Mouse (Mus musculus) hindbrain, embryonic 16.5 days (tissue): ENCODE results near the gene Kmt2d. TPM values are rescaled to one million over a fixed set of nuclear protein-coding genes. Genes with fewer than 3 reads are reported as not detected.

Experiments used
- ATAC-seq: fragments of 200-750 bp; cut with Nextera tagmentation; 2 replicates; pipeline ENCODE4 v1.8.0; 2017; ENCODE audit warnings: moderate TSS enrichment, moderate library complexity
- H3K27ac ChIP-seq: fragments of 300-500 bp; sonication (generic); 2 replicates; pipeline ENCODE4 v1.5.1; 2014; ENCODE audit warnings: low read depth, mild to moderate bottlenecking, control low read depth, low read length, moderate library complexity
- H3K27me3 ChIP-seq: fragments of 300-500 bp; sonication (generic); replicated peaks from 2 replicates; pipeline ENCODE4 v1.6.1; 2014; ENCODE audit warnings: low read length; ENCODE audit not compliant: control insufficient read depth, insufficient read depth
- H3K36me3 ChIP-seq: fragments of 300-500 bp; sonication (generic); 2 replicates; pipeline ENCODE4 v1.6.1; 2014; ENCODE audit warnings: mild to moderate bottlenecking, low read length, moderate library complexity, mixed read lengths; ENCODE audit not compliant: control insufficient read depth, insufficient read depth
- H3K4me1 ChIP-seq: fragments of 300-500 bp; sonication (generic); 2 replicates; pipeline ENCODE4 v1.6.1; 2014; ENCODE audit warnings: low read depth, low read length; ENCODE audit not compliant: control insufficient read depth, insufficient read depth
- H3K4me2 ChIP-seq: fragments of 300-500 bp; sonication (generic); 2 replicates; pipeline ENCODE4 v1.6.1; 2014; ENCODE audit warnings: mild to moderate bottlenecking, low read length, control low read depth, moderate library complexity
- H3K4me3 ChIP-seq: fragments of 300-500 bp; sonication (generic); 2 replicates; pipeline ENCODE4 v1.5.1; 2014; ENCODE audit warnings: mild to moderate bottlenecking, low read length, control low read depth, moderate library complexity
- H3K9ac ChIP-seq: fragments of 300-500 bp; sonication (generic); 2 replicates; pipeline ENCODE4 v1.6.1; 2014; ENCODE audit warnings: low read depth, mild to moderate bottlenecking, control low read depth, low read length, moderate library complexity
- H3K9me3 ChIP-seq: fragments of 300-500 bp; sonication (generic); 2 replicates; pipeline ENCODE4 v1.6.1; 2014; ENCODE audit warnings: mild to moderate bottlenecking, low read length, moderate library complexity; ENCODE audit not compliant: control insufficient read depth
- WGBS: fragments of 180-500 bp; shearing (Covaris S2); extraction: QIAGEN DNeasy Blood & Tissue Kit; methylation state at CpG from one replicate; pipeline ENCODE4 v1.1.7; 2014; 5-methylcytosine and 5-hydroxymethylcytosine counted together
- polyA plus RNA-seq: library from polyadenylated mRNA; unstranded; fragments of >200 nt; fragmentation: Nextera tagmentation; extraction: Ambion mirVana; gene quantifications from 2 replicates; pipeline ENCODE4 v1.2.1, GENCODE M21; 2015

Kmt2d gene
- polyA plus RNA-seq, 1 experiment from 2014 or later = 8.8 TPM

DNA sequence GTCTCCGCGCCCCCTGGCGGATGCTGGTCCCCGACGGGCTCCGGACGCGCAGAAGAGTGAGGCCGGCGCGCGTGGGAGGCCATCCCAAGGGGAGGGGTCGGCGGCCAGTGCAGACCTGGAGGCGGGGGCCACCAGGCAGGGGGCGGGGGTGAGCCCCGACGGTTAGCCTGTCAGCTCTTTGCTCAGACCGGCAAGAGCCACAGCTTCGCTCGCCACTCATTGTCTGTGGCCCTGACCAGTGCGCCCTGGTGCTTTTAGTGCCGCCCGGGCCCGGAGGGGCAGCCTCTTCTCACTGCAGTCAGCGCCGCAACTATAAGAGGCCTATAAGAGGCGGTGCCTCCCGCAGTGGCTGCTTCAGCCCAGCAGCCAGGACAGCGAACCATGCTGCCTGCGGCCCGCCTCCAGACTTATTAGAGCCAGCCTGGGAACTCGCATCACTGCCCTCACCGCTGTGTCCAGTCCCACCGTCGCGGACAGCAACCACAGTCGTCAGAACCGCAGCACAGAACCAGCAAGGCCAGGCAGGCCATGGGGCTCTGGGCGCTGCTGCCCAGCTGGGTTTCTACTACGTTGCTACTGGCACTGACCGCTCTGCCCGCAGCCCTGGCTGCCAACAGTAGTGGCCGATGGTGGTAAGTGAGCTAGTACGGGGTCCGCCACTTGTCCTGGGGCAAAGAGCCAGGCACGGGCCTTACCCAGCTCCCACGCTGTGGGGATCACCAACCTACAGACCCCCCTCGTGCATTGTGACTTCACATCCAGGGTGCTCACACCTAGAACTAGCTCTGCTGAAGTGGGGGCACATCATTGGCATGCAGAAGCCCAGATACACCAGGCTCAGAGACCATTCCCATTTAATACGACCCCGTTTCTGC is 81.1 kb downstream of the Kmt2d start, which contains the start of gene Wnt1:
TSS of gene Wnt1 (plus strand) at position 197 of the 875 bp plus-strand sequence.
- H3K27ac ChIP-seq = no peak within 1 kb of the TSS
- no peak for ATAC-seq
- H3K36me3 ChIP-seq = no peaks in the 10 kb centered on the region
- peaks cover 4% of the 10 kb centered on the region for H3K9me3 ChIP-seq
- WGBS = 2% methylated on average over 50 of the region's 51 CpGs
- peak within 1 kb of the TSS; percentile 17 for H3K9ac ChIP-seq
- H3K4me2 ChIP-seq = peak within 1 kb of the TSS; percentile 40
- H3K4me1 ChIP-seq = peaks cover 16% of the 10 kb centered on the region
- H3K27me3 ChIP-seq = peaks cover 70% of the 10 kb centered on the region
- peak within 1 kb of the TSS; percentile 5 for H3K4me3 ChIP-seq

- H3K4me2 ChIP-seq = no peak overlapping the region; the same call in 1 of the 2 replicates
- peaks cover 16% of the 10 kb centered on the region for H3K4me1 ChIP-seq
- H3K27ac ChIP-seq = no peak overlapping the region
- no peak overlapping the region; the same call in 1 of the 2 replicates for H3K4me3 ChIP-seq
- H3K9ac ChIP-seq = no peak overlapping the region
- peaks cover 4% of the 10 kb centered on the region for H3K9me3 ChIP-seq
- 12% methylated on average over 21 of the region's 24 CpGs for WGBS
- no peak for ATAC-seq
- H3K27me3 ChIP-seq = peaks cover 66% of the 10 kb centered on the region
- H3K36me3 ChIP-seq = no peaks in the 10 kb centered on the region
Measured at GRCm38 (mm10) chr15:98788972-98789660, 81.9 kb downstream of the Kmt2d start.

GRCm38 (mm10) chr15:98787930-98788329 is 83.1 kb downstream of the Kmt2d start:
- WGBS = 28% methylated on average over 4 of the region's 4 CpGs
- H3K9me3 ChIP-seq = peaks cover 4% of the 10 kb centered on the region
- H3K27me3 ChIP-seq = peaks cover 62% of the 10 kb centered on the region
- H3K9ac ChIP-seq = no peak overlapping the region
- no peak overlapping the region for H3K27ac ChIP-seq
- H3K4me1 ChIP-seq = peaks cover 13% of the 10 kb centered on the region
- H3K4me3 ChIP-seq = no peak overlapping the region
- no peak for ATAC-seq
- H3K4me2 ChIP-seq = no peak overlapping the region
- H3K36me3 ChIP-seq = no peaks in the 10 kb centered on the region

GRCm38 (mm10) chr15:98785744-98786143 is 85.3 kb downstream of the Kmt2d start:
- H3K36me3 ChIP-seq = no peaks in the 10 kb centered on the region
- ATAC-seq = no peak
- WGBS = 44% methylated on average over 7 of the region's 7 CpGs
- peaks cover under 1% of the 10 kb centered on the region; the same call in 1 of the 2 replicates for H3K4me1 ChIP-seq
- H3K9me3 ChIP-seq = peaks cover 4% of the 10 kb centered on the region
- H3K27me3 ChIP-seq = peaks cover 59% of the 10 kb centered on the region
- H3K27ac ChIP-seq = no peak overlapping the region
- no peak overlapping the region for H3K4me2 ChIP-seq
- no peak overlapping the region for H3K9ac ChIP-seq
- H3K4me3 ChIP-seq = no peak overlapping the region

Other genes with a start within 250 kb of the Kmt2d start
- 129 and 141 TPM in 2 replicates for gene Cacnb3, start 240.4 kb downstream of the Kmt2d start, polyA plus RNA-seq
- gene Ddx23, start 208.3 kb downstream of the Kmt2d start, polyA plus RNA-seq = 17.8 and 19.7 TPM in 2 replicates
- gene Rnd1, start 193.7 kb downstream of the Kmt2d start, polyA plus RNA-seq = 12.6 and 16.7 TPM in 2 replicates
- gene Ccdc65, start 163.0 kb downstream of the Kmt2d start, polyA plus RNA-seq = 7.9 and 9.0 TPM in 2 replicates
- gene Fkbp11, start 143.0 kb downstream of the Kmt2d start, polyA plus RNA-seq = 6.3 and 8.9 TPM in 2 replicates
- 107 TPM in 2 replicates for gene Arf3, start 108.0 kb downstream of the Kmt2d start, polyA plus RNA-seq
- gene Wnt10b, start 93.1 kb downstream of the Kmt2d start, polyA plus RNA-seq = 0.06 TPM in 1 of 2 replicates, not detected in the other
- gene Wnt1, start 81.3 kb downstream of the Kmt2d start, polyA plus RNA-seq = 1.2 and 2.3 TPM in 2 replicates
- gene Ddn, start 61.7 kb downstream of the Kmt2d start, polyA plus RNA-seq = 0.30 and 0.31 TPM in 2 replicates
- gene Prkag1, start 39.7 kb downstream of the Kmt2d start, polyA plus RNA-seq = 72.5 and 74.4 TPM in 2 replicates
- gene Rhebl1, start 23.3 kb upstream of the Kmt2d start, polyA plus RNA-seq = 31.4 and 33.4 TPM in 2 replicates
- gene Dhh, start 27.3 kb upstream of the Kmt2d start, polyA plus RNA-seq = 1.3 and 2.1 TPM in 2 replicates
- 25.9 and 27.0 TPM in 2 replicates for gene Lmbr1l, start 47.0 kb upstream of the Kmt2d start, polyA plus RNA-seq
- 1,672 and 1,683 TPM in 2 replicates for gene Tuba1b, start 63.4 kb upstream of the Kmt2d start, polyA plus RNA-seq
- gene Gm49450, start 82.3 kb upstream of the Kmt2d start, polyA plus RNA-seq = not detected in 2 replicates
- gene Tuba1a, start 82.5 kb upstream of the Kmt2d start, polyA plus RNA-seq = 15,480 and 15,543 TPM in 2 replicates
- 20.8 and 23.3 TPM in 2 replicates for gene Tuba1c, start 158.7 kb upstream of the Kmt2d start, polyA plus RNA-seq
- 52.8 and 81.8 TPM in 2 replicates for gene Prph, start 184.0 kb upstream of the Kmt2d start, polyA plus RNA-seq
- 5.6 and 8.7 TPM in 2 replicates for gene Troap, start 203.4 kb upstream of the Kmt2d start, polyA plus RNA-seq
- 4.0 and 5.7 TPM in 2 replicates for gene C1ql4, start 216.6 kb upstream of the Kmt2d start, polyA plus RNA-seq
- gene Dnajc22, start 222.0 kb upstream of the Kmt2d start, polyA plus RNA-seq = 0.92 and 1.1 TPM in 2 replicates